Mouse (Mus musculus): ENCODE results near the gene Prrg2.

Prrg2 gene

DNA sequence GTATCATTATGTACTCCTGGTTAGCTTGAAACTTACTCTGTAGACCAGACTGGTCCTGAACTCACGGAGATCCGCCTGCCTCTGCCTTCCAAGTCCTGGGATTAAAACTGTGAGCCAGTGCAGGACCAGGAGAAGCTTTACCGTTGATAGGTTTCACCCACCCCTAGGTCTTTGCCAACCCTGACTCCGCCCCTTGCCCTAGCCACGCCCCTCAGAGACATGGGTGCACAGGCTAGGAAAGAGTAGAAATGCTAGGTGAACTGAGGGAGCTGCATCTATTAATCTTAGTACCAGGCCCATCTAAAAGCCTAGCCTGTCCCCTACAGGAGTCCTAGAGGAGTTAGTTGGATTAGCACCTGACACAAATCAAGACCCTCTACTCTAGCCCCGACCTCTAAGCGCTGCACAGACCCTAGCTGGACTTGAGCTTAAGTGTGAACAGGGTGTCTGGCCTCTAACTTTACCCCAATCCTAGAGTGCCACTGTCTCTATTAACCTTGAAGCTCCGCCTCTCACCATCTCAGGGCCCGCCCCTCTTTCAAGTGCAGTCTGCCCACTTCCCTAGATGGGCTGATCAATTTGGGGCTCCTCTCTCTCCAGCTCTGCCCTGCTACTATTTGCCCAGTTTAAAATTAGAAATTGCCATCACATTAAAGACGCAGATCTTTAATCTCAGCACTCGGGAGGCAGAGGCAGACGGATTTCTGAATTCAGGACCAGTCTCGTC is 27.9 kb upstream of the Prrg2 start:
- in situ Hi-C loops (cut with MboI; ENCODE audit: low sequenced_read_pairs) = no loop called here

DNA sequence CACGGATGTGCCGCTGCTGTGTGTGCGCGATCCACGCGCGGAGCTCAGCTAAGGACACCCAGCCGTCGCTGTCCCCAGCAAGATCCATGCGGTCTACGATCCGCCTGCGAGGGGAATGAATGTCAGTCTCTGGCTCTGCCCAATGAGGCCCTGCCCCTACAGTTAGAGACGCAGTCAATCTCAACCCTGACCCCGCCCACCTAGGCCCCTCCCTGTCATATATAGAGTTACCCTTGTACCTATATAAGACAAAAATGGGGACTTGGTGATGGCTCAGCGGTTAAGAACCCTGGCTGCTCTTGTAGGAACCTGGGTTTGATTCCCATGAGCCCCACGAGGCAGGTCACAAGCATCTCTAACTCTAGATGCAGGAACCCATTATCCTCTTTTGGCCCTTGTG is 26.1 kb upstream of the Prrg2 start:
- in situ Hi-C loops (cut with MboI; ENCODE audit: low sequenced_read_pairs) = no loop called here

GRCm38 (mm10) chr7:45086084-45086483 is 23.6 kb upstream of the Prrg2 start:
- in situ Hi-C loops (cut with MboI; ENCODE audit: low sequenced_read_pairs) = no loop called here

DNA sequence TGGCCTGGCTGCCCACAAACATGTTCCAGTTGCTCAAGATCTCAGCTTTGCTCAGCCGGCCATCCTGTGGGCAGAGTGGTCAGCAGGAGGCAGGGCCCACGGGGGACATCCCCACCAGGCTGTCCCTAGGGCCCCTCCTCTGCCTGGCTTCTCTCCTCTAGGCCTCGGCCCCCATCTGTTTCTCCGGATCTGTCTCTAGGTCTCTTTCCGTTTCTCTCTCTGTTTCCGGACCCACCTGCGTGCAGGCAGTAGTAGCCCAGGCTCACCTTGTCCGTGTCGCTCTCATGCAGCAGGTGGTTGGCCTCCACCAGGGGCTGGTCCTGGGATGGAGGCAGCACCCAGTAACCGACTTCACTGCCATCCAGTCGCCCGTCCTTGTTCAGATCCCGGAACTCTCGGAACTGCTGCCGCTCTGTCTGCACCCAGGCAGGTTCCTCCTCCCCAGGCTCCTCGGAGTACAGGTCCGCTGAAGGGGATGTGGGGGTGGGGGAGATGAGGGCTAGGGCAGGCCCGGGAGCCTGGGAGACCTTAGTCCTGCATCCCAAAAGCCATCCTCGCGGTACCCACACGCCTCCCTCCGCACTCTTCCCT is 20.9 kb upstream of the Prrg2 start:
- in situ Hi-C loops (cut with MboI; ENCODE audit: low sequenced_read_pairs) = no loop called here

DNA sequence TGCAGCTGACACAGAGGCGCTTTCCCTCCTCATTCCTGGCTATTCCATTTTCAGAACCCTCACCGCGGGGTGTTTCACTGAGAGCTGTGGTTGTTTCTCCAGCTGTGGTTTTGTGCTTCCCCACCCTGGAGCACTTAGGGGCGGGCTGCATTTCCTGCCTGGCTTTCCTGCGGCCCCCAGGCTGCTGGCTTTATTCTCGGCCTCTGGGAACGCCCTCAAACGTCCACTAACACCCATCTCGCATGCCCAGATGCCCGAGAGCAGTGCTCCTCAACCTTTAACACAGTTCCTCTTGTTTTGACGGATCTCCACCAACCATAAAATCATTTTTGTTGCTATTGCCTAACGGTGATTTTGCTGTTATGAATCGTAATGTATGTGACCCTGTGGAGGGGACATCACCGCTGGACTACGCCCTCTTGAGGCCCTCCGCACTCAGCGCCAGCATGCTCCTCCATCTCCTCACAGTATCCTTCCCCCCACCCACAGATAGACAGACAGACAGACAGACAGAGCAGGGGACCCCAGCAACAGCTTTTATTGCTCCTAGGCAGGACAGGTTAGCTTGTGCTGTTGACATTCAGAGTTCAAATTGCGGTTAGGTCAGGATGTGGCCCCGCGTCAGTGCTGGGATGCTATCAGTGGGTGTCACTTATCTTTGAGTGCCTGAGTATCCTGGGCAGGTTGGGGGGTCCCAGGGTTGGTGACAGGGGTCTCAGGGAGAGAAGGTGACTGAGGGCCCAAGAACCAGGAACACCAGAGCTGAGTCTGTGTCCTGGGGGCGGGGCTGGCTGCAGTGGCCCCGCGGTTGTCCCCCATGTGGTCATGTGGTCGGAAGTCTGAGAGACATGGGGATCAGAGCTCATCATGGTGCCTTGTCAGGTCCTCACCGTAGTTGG is 20.2 kb upstream of the Prrg2 start:
- in situ Hi-C loops (cut with MboI; ENCODE audit: low sequenced_read_pairs) = no loop called here

DNA sequence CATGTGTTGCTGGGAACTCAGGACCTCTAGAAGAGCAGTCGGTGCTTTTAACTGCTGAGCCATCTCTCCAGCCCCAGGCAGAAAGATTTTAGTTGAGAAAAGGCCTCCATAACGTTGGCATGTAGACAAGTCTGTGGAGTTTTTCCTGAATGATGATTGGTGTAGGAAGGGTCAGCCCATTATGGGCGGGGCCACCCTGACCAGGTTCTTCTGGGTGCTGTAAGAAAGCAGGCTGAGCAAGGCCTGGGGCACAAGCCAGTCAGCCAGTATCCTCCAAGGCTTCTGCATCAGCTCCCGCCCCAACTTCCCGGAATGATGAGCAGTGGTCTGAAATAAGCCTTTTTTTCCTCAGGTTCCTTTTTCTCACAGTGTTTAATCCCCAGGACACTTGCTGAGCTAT is 18.5 kb upstream of the Prrg2 start:
- in situ Hi-C loops (cut with MboI; ENCODE audit: low sequenced_read_pairs) = no loop called here

GRCm38 (mm10) chr7:45079856-45080255 is 17.4 kb upstream of the Prrg2 start:
- in situ Hi-C loops (cut with MboI; ENCODE audit: low sequenced_read_pairs) = no loop called here

- in situ Hi-C loops (cut with MboI; ENCODE audit: low sequenced_read_pairs) = no loop called here
Measured at GRCm38 (mm10) chr7:45078513-45078912, 16.0 kb upstream of the Prrg2 start.

GRCm38 (mm10) chr7:45077829-45078228 is 15.4 kb upstream of the Prrg2 start:
- in situ Hi-C loops (cut with MboI; ENCODE audit: low sequenced_read_pairs) = no loop called here

DNA sequence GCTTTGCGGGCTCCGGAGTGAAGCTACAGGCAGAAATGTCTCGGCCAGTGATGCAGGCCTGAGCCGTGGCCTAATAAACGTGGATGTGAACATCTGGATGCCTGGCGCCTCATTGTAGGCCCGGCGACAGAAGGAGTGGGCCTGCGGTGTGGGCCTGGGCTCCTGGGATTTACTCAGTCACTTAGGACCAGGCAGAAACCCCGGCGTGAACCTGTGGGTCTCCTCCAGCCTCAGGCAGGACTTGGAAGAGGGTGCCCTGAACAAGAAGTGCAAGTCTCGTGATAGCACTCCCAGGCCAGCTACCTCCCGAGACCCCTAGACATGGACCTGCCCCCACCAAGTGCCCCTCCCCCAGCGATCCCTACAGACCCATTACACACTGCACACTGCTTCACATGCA is 14.8 kb upstream of the Prrg2 start:
- in situ Hi-C loops (cut with MboI; ENCODE audit: low sequenced_read_pairs) = no loop called here

- in situ Hi-C loops (cut with MboI; ENCODE audit: low sequenced_read_pairs) = no loop called here
Measured at GRCm38 (mm10) chr7:45076501-45076900, 14.0 kb upstream of the Prrg2 start.

DNA sequence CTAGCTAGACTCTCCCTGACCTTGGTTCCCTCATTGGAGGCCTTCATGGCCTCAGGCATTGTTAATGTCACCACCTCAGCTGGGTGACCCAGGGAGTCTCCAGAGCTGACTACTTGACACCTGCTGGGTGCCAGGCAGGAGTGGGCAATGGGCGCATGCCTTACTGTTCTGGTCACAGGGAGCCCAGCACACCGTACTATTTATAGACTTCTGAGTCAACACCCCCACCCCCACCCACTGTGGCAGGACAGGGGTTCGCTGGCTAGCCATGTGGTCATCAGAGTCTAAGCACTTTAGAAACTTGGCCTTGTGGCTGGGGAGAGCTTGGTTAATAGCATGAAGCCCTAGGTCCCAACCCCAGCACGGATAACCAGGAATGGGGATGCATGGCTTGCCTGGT is 12.9 kb upstream of the Prrg2 start:
- in situ Hi-C loops (cut with MboI; ENCODE audit: low sequenced_read_pairs) = no loop called here

- in situ Hi-C loops (cut with MboI; ENCODE audit: low sequenced_read_pairs) = no loop called here
Measured at GRCm38 (mm10) chr7:45073949-45074348, 11.5 kb upstream of the Prrg2 start.

GRCm38 (mm10) chr7:45073171-45073707 is 10.8 kb upstream of the Prrg2 start:
- in situ Hi-C loops (cut with MboI; ENCODE audit: low sequenced_read_pairs) = no loop called here

- in situ Hi-C loops (cut with MboI; ENCODE audit: low sequenced_read_pairs) = no loop called here
Measured at GRCm38 (mm10) chr7:45072230-45072629, 9.8 kb upstream of the Prrg2 start.

DNA sequence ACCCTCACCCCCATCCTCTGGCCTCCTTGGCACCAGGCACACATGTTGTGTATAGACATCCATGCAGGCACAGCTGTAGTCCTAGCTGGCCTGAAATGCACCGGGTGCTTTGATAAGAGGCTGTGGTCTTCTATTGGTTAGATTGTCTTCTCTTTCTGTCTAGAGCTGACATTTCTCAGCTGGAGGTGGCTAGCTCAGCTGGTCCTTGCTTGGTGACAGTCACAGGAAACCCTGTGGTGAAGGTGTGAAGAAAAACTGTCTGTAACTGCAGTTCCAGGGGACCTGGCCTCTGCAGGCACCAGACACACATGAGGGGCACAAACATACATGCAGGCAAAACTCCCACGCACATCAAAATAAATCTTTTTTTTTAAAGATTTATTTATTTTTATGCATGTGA is 7.2 kb upstream of the Prrg2 start:
- in situ Hi-C loops (cut with MboI; ENCODE audit: low sequenced_read_pairs) = no loop called here

DNA sequence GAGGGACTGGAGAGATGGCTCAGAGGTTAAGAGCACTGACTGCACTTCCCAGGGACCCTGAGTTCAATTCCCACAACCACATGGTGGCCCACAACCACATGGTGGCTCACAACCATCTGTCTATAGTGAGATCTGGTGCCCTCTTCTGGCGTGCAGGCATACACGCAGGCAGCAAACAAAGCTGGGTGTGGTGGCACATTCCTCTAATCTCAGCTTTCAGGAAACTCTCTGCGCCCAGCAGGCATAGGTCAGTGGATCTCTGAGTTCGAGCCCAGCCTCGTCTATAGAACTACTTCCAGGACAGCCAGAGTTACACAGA is 5.5 kb upstream of the Prrg2 start:
- in situ Hi-C loops (cut with MboI; ENCODE audit: low sequenced_read_pairs) = no loop called here

DNA sequence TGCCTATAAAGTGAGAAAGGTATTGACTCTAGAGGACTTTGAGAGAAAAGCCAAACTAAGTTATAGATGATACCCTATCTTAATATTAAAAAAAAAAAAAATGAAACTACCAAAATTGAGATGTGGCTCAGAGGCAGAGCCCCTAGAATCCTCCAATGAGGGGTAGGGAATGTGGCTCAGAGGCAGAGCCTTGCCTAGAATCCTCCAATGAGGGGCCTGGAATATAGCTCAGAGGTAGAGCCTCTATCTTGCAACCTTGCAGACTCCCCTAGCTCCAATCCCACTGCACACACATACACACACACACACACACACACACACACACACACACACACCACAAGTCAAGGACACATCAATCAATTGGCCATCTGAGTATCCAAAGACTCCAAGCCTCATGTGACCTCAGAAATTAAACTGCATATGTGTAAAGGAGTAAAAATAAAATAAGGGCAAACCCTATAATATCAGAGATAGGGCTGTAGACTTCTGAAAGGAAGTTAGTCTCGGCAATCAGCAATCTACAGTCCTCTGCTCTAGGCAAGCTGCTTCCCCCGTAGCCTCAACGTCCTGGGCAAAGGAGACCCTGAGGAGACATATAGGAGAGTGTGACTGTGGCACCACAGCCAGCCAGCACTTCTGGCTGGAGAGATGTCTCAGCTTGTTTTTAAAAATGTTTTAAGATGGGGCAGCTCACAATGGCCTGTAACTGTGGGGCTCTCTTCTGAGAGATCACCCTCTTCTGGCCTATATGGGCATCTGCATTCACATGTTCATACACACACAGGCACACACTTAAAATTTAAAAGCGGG is 4.9 kb upstream of the Prrg2 start:
- in situ Hi-C loops (cut with MboI; ENCODE audit: low sequenced_read_pairs) = no loop called here

GRCm38 (mm10) chr7:45061532-45062075 is 873 bp downstream of the Prrg2 start:
- in situ Hi-C loops (cut with MboI; ENCODE audit: low sequenced_read_pairs) = no loop called here

DNA sequence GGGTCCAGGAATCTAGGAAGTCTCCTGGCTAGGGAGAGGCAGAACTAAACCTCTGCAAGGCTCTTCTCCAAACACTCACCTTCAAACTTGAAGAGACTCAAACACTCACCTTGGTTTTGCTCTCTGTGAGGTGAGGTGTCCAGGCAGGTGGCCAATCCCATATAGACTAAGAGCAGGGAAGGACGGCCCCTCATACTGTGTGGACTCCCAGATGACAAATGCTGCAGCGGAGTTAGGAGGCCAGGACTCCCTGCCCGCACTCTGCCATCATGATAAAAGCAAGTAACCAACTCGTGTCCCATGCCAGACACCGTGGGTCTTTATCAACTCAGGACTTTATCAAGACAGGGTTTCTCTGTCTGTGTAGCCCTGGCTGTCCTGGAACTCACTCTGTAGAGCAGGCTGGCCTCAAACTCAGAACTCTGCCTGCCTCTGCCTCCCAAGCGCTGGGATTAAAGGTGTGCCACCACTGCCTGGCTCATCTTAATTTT is 1.8 kb downstream of the Prrg2 start:
- in situ Hi-C loops (cut with MboI; ENCODE audit: low sequenced_read_pairs) = no loop called here
